Mouse (Mus musculus) olfactory bulb, adult 2 months (tissue): ENCODE data around the gene Gm36864. TPM values are rescaled to one million over a fixed set of nuclear protein-coding genes. Genes with fewer than 3 reads are reported as not detected.
"Not testable (repeated sequence)": the region's sequence is repeated elsewhere in the genome, so short reads cannot be mapped to it uniquely, and the experiment has no call there.

ENCODE experiments used
- H3K27ac ChIP-seq: fragments of 200-500 bp; 2 replicates; pipeline ENCODE4 v1.5.1; 2012; ENCODE audit warnings: low read depth, low read length; ENCODE audit not compliant: insufficient read depth
- H3K4me1 ChIP-seq: fragments of 200-500 bp; 2 replicates; pipeline ENCODE4 v1.6.1; 2012; ENCODE audit warnings: low read length; ENCODE audit not compliant: control insufficient read depth, insufficient read depth
- H3K4me3 ChIP-seq: fragments of 200-500 bp; 2 replicates; pipeline ENCODE4 v1.5.1; 2012; ENCODE audit warnings: mild to moderate bottlenecking, low read depth, low read length, moderate library complexity; ENCODE audit not compliant: insufficient read depth
- CTCF ChIP-seq: fragments of 200-500 bp; IDR thresholded peaks from 2 replicates; pipeline ENCODE4 v1.5.1; 2012; ENCODE audit warnings: low read depth, mild to moderate bottlenecking, low read length, moderate library complexity; ENCODE audit not compliant: insufficient read depth
- POLR2A ChIP-seq: fragments of 200-500 bp; IDR thresholded peaks from 2 replicates; pipeline ENCODE4 v1.6.1; 2012; ENCODE audit warnings: mild to moderate bottlenecking, low read depth, low read length, moderate library complexity; ENCODE audit not compliant: insufficient read depth
- WGBS: fragments of 180-500 bp; shearing (Covaris S2); methylation state at CpG from one replicate; pipeline ENCODE4 v1.1.7; 2018; 5-methylcytosine and 5-hydroxymethylcytosine counted together
- polyA plus RNA-seq: library from polyadenylated mRNA; stranded (reverse); fragments of >200 nt; gene quantifications from 2 replicates; pipeline ENCODE4 v1.2.4, GENCODE M21; 2012; ENCODE audit warnings: low replicate concordance; ENCODE audit not compliant: missing spikeins, insufficient read depth, insufficient read length

Gene Gm36864
- polyA plus RNA-seq, 1 experiment: not detected

- Histone ChIP-seq H3K4me1 (no peaks in the 10 kb centered on the region), H3K4me3 (no peak within 1 kb of the TSS), H3K27ac (no peak within 1 kb of the TSS)
- 37% methylated on average over 1 of the region's 1 CpGs for WGBS
- TF ChIP-seq CTCF (no peak), POLR2A (no peak)
Observed at GRCm38 (mm10) chr7:44225076-44225475, 10.9 kb upstream of the Gm36864 start, which contains the start of gene Klk1. Klk1 (plus strand) TSS chr7:44225360.

- TF ChIP-seq POLR2A: no peak
- TF ChIP-seq CTCF: no peak
- H3K27ac ChIP-seq: no peak overlapping the region
- H3K4me1 ChIP-seq: no peaks in the 10 kb centered on the region
- 36% methylated on average over 2 of the region's 2 CpGs for WGBS
- no peak overlapping the region for H3K4me3 ChIP-seq
Observed at GRCm38 (mm10) chr7:44239913-44240312, 3.9 kb downstream of the Gm36864 start.

- H3K4me1 ChIP-seq: no peaks in the 10 kb centered on the region
- H3K27ac ChIP-seq: no peak overlapping the region
- no peak overlapping the region for H3K4me3 ChIP-seq
- 43% methylated on average over 1 of the region's 1 CpGs for WGBS
- TF ChIP-seq POLR2A (no peak), CTCF (no peak)
Observed at GRCm38 (mm10) chr7:44240712-44241111, 4.7 kb downstream of the Gm36864 start.

- Histone ChIP-seq H3K4me3 (no peak overlapping the region), H3K27ac (no peak overlapping the region), H3K4me1 (no peaks in the 10 kb centered on the region)
- 57% methylated on average over 2 of the region's 2 CpGs for WGBS
- TF ChIP-seq POLR2A: no peak
- TF ChIP-seq CTCF: no peak
Observed at GRCm38 (mm10) chr7:44241163-44241562, 5.2 kb downstream of the Gm36864 start.

- WGBS: 44% methylated on average over 1 of the region's 1 CpGs
- TF ChIP-seq POLR2A (no peak), CTCF (no peak)
- no peak overlapping the region for H3K27ac ChIP-seq
- H3K4me3 ChIP-seq: no peak overlapping the region
- peaks cover 3% of the 10 kb centered on the region; the same call in 1 of the 2 replicates for H3K4me1 ChIP-seq
Observed at GRCm38 (mm10) chr7:44244080-44244479, 8.1 kb downstream of the Gm36864 start.

- peak; percentile 98 for TF ChIP-seq POLR2A
- TF ChIP-seq CTCF: peak; percentile 8; the same call in 1 of the 2 replicates
- under 1% methylated on average over 62 of the region's 62 CpGs for WGBS
- peak within 1 kb of the TSS; percentile 95 for H3K4me3 ChIP-seq
- peaks cover 3% of the 10 kb centered on the region; the same call in 1 of the 2 replicates for H3K4me1 ChIP-seq
- H3K27ac ChIP-seq: peak within 1 kb of the TSS; percentile 91
Observed at GRCm38 (mm10) chr7:44246055-44246983, 10.3 kb downstream of the Gm36864 start, which contains the start of the genes 1700028J19Rik and 2410002F23Rik. 1700028J19Rik (minus strand) TSS chr7:44246695. 2410002F23Rik (plus strand) TSS chr7:44246722.

- peaks cover 3% of the 10 kb centered on the region; the same call in 1 of the 2 replicates for H3K4me1 ChIP-seq
- TF ChIP-seq POLR2A (no peak), CTCF (no peak)
- H3K4me3 ChIP-seq: peak overlapping the region; percentile 95
- under 1% methylated on average over 23 of the region's 23 CpGs for WGBS
- H3K27ac ChIP-seq: peak overlapping the region; percentile 91
Observed at GRCm38 (mm10) chr7:44246984-44247470, 11.1 kb downstream of the Gm36864 start.

- 90% methylated on average over 2 of the region's 2 CpGs for WGBS
- TF ChIP-seq POLR2A (no peak), CTCF (no peak)
- H3K4me1 ChIP-seq: peaks cover 5% of the 10 kb centered on the region
- no peak overlapping the region for H3K27ac ChIP-seq
- no peak overlapping the region for H3K4me3 ChIP-seq
Observed at GRCm38 (mm10) chr7:44247971-44248370, 12.0 kb downstream of the Gm36864 start.

- WGBS: 95% methylated on average over 4 of the region's 4 CpGs
- no peak for TF ChIP-seq POLR2A
- no peak for TF ChIP-seq CTCF
- no peak overlapping the region for H3K4me3 ChIP-seq
- peaks cover 7% of the 10 kb centered on the region for H3K4me1 ChIP-seq
- H3K27ac ChIP-seq: no peak overlapping the region
Observed at GRCm38 (mm10) chr7:44249248-44249647, 13.3 kb downstream of the Gm36864 start.

GRCm38 (mm10) chr7:44250732-44251275, 14.8 kb downstream of the Gm36864 start:
- H3K4me1 ChIP-seq, H3K27ac ChIP-seq, H3K4me3 ChIP-seq: not testable (repeated sequence)
- 86% methylated on average over 17 of the region's 17 CpGs for WGBS
